Mouse (Mus musculus) gastrocnemius, adult 18-20 months (tissue): ENCODE results near the gene Rab3il1. TPM values are rescaled to one million over a fixed set of nuclear protein-coding genes. Genes with fewer than 3 reads are reported as not detected.
"Not testable (repeated sequence)": the region's sequence is repeated elsewhere in the genome, so short reads cannot be mapped to it uniquely, and the experiment has no call there.

Source experiments
- DNase-seq: peaks from one replicate; pipeline ENCODE4 v3.0.0; 2021; ENCODE audit warnings: low spot score
- long read RNA-seq, 2 experiments: library from polyadenylated mRNA; stranded (forward); transcript quantifications; one replicate each; pipeline ENCODE4 v2.0.0; 2021
- total RNA-seq, 2 experiments: library from RNA; stranded (reverse); gene quantifications; 2 replicates each; pipeline ENCODE4 v1.2.3; 2021

Gene Rab3il1
- total RNA-seq, result 1 to 10 TPM; 3.0 to 4.5 TPM
- long read RNA-seq, experiment 1, partial matches to known transcripts, result 1 of 3 reads
- long read RNA-seq, experiment 1, other reads (novel, unspliced or antisense), result 0 of 3 reads
- long read RNA-seq, experiment 2, full-length matches to known transcripts, result 2 of 3 reads
- long read RNA-seq, experiment 2, partial matches to known transcripts, result 1 of 3 reads
- long read RNA-seq, experiment 2, other reads (novel, unspliced or antisense), result 0 of 3 reads

DNA sequence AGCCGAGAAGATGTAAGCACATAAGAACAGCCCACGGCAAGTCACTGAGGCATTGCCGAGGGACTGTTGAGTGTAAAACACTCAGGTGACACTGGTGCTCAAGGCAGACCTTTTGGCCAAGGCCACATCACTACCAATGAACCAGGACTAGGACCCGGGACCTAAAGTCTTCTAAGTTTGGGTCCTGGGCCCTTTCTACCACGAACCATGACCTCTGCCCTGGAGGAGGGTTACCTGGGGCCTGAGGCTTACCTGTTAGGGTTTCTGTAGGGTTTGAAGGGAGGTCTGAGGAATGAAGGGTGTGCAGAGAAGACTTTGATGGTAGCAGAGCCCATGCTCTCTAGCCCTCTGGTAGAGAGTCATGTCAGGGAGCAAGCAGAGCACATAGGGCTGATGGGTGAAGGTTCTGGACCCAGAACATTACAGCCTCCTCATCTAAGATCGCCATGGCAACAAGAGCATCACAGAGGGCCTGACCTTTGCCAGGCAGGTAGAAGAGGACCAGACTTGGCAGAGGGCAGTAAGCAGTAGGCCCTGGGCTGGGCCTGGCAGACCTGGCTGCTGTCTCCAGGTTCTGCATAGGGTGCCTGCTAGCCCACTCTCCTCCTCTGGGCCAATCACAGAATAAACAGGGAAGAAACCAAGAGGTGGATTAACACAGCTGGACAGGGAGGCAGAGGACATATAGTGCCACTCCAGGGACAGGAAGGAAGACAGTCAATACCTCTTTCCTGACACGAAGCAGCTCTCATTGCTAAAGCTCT, at the start of gene Rab3il1, which contains the start of gene Best1:
Rab3il1 (plus strand) TSS at position 464 of the 764 bp plus-strand sequence.
Best1 (minus strand) TSS at position 428 of the 764 bp plus-strand sequence.
- no peak for DNase-seq

GRCm38 (mm10) chr19:9952390-9952789, 49.1 kb upstream of the Rab3il1 start:
- DNase-seq, result no peak

DNA sequence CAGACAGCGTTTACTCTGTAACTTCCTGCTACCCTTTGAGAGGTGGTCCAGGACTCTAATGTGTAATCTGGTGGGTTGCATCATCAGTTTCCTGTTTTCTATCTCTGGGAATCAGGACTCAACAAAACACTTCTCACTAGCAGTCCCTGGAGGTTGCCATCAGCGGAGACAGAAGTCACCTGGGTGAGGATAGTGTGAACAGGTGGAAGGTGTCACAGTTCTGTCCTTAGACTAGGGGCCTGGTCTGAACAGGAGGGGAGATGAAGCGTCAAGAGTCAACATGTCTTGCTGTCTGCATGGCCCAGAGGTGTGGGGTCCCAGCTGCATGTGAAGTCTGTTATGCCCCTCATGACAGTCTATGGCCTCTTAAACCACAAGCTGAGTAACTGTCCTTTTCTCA, 48.6 kb upstream of the Rab3il1 start:
- no peak for DNase-seq

DNA sequence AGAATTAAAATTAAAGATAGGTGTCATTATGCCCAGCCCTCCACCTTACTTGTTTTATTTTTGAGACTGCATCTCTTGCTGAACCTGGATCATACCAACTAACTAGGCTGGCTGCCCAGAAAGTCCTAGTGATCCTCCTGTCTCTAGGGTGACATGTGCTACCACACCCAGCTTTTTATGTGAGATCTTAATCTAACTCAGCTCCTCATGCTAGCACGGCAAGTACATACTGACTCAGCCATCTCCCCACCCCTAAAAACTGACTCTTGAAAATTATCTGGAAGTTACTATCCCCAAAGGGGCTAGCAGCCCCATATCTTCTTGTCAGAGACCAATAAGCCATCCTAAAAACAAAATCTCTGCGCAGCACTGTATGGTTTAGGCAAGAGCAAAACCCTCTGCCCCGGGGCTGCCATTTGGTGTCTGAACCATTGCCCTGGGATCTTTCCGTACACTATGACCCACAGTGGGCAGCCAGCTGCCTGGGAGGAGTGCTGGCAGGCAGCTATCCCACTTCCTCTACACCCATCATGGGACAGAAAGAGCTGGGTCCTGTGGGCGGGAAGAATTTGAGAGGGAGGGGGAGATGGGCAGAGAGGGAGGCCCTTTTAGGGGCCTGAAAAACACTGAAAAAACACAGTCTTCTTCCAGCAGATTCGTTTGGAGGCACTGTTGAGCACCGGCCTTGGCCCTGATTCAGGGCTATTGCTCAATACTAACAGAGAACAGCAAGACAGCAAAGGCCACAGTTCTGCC, 47.2 kb upstream of the Rab3il1 start:
- peak; percentile 92 for DNase-seq

DNA sequence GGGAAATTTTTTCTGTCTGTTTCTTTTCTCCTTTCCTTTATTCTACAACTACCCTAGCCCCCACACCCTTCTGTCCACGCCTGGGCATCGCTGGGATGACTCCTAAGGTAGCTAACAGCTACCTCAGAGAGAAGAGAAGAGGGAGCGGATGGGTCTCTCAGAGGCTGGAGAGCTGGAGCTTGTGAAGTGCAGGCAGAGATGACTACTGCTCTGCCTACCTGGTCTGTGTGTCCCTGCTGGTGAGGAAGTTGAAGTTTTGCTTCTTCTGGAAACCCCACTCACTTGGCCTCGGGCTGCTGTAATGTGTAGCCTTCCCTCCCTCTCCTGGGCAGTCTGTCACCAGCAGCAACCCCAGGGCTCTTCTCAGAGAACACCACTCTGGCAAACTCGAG, 46.7 kb upstream of the Rab3il1 start:
- peak; percentile 30 for DNase-seq

DNA sequence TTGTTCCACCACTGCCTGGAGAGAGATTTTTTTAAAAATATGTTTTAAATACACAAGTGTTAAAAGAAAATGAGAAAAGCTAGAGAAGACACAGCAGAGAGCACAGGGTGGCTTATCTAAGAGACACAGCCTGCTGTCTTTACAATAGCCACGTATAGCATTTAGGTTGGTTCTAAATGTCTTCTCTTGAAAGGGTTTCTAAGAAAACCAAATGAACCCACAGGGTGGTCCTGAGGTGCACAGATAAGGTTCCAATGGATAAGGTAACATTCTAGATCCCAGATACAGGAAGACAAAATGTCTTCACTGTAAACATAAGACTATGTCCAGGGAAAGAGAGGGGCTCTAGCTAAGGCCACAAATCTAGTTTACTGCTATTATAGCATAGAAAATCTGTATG, 46.0 kb upstream of the Rab3il1 start:
- no peak for DNase-seq

DNA sequence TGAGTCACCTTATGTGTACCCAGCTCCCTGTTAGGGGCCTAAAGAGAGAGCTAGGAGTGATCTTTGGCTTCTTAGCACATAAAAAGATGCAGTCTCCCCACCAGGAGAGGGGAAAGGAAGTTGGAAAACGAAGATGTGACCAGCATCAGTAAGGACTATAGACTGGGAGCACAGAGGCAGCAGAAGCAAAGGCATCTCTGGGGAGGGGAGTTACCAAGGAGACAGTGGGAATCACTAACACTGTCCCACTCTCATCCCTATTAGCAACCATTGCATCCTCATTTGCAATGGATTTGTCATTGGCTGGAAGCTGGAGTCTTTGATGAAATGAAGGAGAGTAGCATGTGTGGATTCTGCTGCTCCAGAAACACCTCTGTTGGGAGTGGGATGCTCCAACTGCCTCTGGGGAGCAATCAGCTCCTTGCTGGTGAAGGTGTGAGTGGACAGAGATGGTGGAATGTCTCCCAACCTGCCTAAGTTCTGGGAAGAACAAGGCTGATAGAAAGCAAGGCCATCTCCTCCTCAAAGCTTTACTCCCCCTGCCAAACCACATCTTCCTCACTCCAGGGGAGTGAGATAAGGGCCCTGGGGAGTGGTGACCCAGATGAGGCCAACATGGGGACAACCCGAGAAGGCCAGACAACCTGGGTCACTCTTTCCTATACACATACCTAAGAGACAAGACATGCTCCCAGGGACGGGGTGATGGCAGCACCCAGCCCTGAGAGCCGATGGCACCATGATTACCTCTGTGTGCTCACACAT, 44.7 kb upstream of the Rab3il1 start:
- no peak for DNase-seq

- no peak for DNase-seq
Measured at GRCm38 (mm10) chr19:9957965-9958364, 43.5 kb upstream of the Rab3il1 start.

DNA sequence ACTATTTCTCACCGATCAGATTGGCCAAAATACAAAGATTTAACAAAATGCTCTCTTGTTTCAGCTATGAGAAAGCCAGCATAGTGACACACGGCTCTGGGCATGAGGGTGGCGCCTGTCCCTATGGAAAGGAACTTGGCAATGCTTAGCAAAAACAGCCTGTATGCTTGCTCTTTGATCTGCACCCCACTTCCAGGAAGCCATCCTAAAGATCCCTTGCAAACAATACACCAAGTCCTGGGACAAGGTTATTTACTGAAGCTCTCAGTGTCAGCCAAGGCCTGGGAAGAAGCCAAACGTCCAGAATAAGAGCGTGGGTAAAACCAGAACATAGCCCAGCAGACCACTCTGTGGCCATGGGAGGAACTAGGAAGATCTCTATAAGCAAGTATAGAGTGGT, 40.7 kb upstream of the Rab3il1 start:
- no peak for DNase-seq

- DNase-seq, result no peak
Measured at GRCm38 (mm10) chr19:9964205-9964916, 37.1 kb upstream of the Rab3il1 start.

DNA sequence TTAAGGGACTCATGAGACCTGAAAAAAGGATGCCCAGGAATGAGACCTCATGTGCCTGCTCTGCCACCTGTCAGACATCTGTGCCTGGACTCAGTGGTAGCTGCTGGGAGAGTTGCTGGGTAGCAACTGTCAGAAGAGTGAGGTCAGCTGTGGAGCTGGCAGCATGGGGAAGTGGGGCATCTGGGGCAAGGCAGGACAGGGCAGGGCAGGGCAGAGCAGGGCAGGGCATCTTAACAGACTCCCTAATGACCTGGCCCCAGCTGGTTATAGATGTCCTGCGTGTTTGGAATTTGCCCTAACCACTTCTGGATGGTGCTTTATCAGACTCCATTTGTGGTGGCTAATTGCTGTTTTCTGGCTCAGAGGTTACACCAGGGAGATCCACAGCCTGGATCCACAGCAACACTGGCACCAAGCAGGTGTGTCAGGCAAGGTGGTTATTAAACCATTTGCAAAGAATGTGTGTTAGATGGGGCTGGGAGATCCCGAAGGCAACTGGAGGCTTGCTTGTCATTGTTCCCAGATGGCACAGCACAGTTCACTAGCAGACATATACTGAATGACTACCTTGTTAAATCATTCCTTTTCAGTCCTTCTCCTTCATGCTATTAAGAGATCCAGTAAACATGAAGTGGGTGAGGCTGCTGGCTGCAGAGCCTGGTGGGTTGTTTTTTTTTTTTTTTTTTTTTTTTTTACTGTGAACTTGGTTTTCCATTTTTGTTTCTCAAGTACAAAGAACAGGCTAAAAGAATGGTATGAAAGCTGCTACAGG, 35.2 kb upstream of the Rab3il1 start:
- no peak for DNase-seq

- DNase-seq, result no peak
Measured at GRCm38 (mm10) chr19:9968081-9968787, 33.2 kb upstream of the Rab3il1 start.

GRCm38 (mm10) chr19:9974853-9975252, 26.6 kb upstream of the Rab3il1 start:
- not testable (repeated sequence) for DNase-seq

GRCm38 (mm10) chr19:9977085-9977484, 24.4 kb upstream of the Rab3il1 start:
- no peak for DNase-seq

- DNase-seq, result peak; percentile 90
Measured at GRCm38 (mm10) chr19:9978431-9978951, 23.0 kb upstream of the Rab3il1 start.

DNA sequence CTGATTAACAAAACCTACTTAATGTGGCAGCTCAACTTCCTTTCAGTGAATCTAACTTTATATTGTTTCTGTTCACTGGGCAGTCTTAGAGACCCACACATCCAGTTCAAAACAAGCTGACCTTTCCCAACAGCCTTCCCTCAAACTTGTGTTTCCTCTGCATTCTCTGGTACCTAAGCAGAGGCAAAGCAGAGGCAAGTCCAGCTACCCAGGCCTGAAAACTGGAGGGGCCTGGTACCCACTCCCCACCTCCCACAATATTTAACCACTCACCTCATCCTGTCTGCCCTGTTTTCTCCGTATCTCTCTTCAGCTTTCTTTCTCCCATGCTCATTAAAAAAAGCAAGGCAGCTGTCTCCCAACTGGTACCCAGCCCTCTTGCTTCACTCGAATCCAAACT, 22.3 kb upstream of the Rab3il1 start:
- no peak for DNase-seq

GRCm38 (mm10) chr19:9980258-9980657, 21.2 kb upstream of the Rab3il1 start, which contains the start of gene Fth1:
Gene Fth1, plus strand, starts transcription at chr19:9980598.
- no peak for DNase-seq

GRCm38 (mm10) chr19:9981621-9982020, 19.8 kb upstream of the Rab3il1 start:
- DNase-seq, result no peak
